Mouse (Mus musculus) lung, adult 2 months (tissue): ENCODE data around the gene Zfp978. TPM values are rescaled to one million over a fixed set of nuclear protein-coding genes. Genes with fewer than 3 reads are reported as not detected.
"Not testable (repeated sequence)": the region's sequence is repeated elsewhere in the genome, so short reads cannot be mapped to it uniquely, and the experiment has no call there.

Experiments
- DNase-seq: peaks from one replicate; pipeline ENCODE4 v3.0.0; 2022
- H3K4me1 ChIP-seq: fragments of 200-500 bp; 2 replicates; pipeline ENCODE4 v1.6.1; 2011; ENCODE audit warnings: low read length; ENCODE audit not compliant: control insufficient read depth, insufficient read depth
- H3K4me3 ChIP-seq: fragments of 200-500 bp; replicated peaks from 2 replicates; pipeline ENCODE3; 2011; ENCODE audit warnings: low read depth, mild to moderate bottlenecking, control low read depth, low read length; ENCODE audit errors: extremely low read depth
- CTCF ChIP-seq: fragments of 200-500 bp; IDR thresholded peaks from 2 replicates; pipeline ENCODE4 v1.5.1; 2011; ENCODE audit warnings: mild to moderate bottlenecking, low read length, control low read depth; ENCODE audit not compliant: insufficient read depth
- POLR2A ChIP-seq: fragments of 200-500 bp; IDR thresholded peaks from 2 replicates; pipeline ENCODE4 v1.6.1; 2011; ENCODE audit warnings: low read depth, mild to moderate bottlenecking, control low read depth, low read length, borderline replicate concordance; ENCODE audit errors: extremely low read depth
- WGBS: fragments of 180-500 bp; shearing (Covaris S2); methylation state at CpG from one replicate; pipeline ENCODE4 v1.1.7; 2018; 5-methylcytosine and 5-hydroxymethylcytosine counted together
- polyA plus RNA-seq: library from polyadenylated mRNA; depleted of rRNA; stranded (reverse); fragments of >200 nt; gene quantifications from 2 replicates; pipeline ENCODE4 v1.2.3, GENCODE M21; 2012; rRNA removed

Zfp978 gene
- not detected in 2 replicates for polyA plus RNA-seq

DNA sequence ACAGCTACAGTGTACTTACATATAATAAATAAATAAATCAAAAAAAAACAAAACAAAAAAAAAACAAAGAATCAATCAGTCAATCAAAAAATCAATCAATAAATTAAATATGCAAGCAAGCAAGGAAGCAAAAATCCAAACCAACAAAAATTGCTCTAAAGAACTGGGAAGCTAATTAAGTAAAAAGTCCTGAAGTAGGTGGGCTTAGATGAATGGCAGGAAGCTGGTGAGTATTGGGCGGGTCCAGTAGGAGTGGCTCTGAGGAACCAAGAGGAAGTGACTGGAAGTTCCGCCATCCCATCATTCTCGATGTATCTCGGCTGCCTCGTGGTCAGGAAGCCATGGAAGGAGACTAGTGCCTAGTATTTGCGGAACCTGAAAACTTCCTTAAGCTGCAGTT lies at the start of gene Zfp978:
TSS of gene Zfp978 (plus strand) at position 301 of the 400 bp plus-strand sequence.
- not testable (repeated sequence) for H3K4me1 ChIP-seq, DNase-seq, H3K4me3 ChIP-seq
- no CpG with 5 or more reads among the region's 6 CpGs for WGBS

DNA sequence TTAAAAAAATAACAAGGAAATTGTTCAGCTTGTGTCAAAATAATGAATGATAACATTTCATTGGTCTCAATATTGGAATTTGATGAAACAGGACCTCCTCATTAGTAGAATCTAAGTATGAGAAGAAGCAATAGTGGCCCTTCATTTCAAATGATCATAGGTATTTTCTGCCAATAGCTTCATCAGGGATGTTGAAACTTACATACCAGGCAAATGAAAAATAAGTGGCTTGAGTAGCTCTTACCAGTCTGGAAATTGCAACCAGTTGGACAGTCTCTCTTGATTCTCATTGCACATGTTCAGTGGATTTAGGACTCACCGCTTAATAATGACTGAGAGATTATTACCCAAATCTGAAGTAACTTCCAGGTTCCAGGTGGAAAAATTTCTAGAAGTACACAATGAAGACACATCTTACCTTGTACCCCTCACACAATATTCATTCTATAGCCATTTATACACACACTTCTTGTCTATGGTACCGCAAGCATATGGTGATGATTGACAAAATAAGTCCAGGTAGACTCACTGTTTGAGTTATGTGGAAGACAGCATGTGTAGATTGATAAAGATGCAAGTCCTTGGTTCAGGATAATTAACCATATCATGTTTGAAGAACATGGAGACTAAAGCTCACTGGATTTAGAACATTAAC lies 25.9 kb upstream of the Zfp978 start:
- DNase-seq = not testable (repeated sequence)

GRCm38 (mm10) chr4:147335691-147336367 lies 25.3 kb upstream of the Zfp978 start:
- DNase-seq, H3K4me1 ChIP-seq: not testable (repeated sequence)
- WGBS = 13% methylated on average over 1 of the region's 1 CpGs

More for the DNA sequence above, 25.9 kb upstream of the Zfp978 start:
- not testable (repeated sequence) for H3K4me1 ChIP-seq, H3K4me3 ChIP-seq
- WGBS = 90% methylated on average over 2 of the region's 2 CpGs

DNA sequence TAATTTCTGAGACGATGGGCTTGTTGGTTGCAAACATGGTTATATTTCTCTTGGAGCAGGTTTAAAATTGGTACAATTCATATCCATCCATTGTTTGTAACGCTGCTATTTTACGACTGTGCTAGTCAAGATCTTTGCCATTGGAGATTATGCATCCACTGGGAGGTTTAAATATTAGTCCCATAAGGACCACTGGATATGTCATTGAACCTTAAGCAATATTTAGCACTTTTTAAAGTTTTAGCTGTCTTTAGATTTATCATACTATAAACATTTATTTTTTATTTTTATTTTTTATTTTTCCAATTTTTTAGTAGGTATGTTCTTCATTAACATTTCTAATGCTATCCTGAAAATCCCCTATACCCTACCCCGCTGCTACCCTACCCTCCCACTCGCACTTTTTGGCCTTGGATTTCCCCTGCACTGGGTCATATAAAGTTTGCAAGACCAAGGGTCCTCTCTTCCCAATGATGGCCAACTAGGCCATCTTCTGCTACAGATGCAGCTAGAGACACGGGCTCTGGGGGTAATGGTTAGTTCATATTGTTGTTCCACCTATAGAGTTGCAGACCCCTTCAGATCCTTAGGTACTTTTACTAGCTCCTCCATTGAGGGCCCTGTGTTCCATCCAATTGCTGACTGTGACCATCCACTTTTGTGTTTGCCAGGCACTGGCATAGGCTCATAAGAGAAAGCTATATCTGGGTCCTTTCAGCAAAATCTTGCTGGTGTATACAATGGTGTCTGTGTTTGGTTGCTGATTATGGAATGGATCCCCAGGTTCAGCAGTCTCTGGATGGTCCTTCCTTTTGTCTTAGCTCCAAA lies 24.5 kb upstream of the Zfp978 start:
- not testable (repeated sequence) for DNase-seq, H3K4me1 ChIP-seq, H3K4me3 ChIP-seq
- WGBS = 62% methylated on average over 6 of the region's 6 CpGs

More at GRCm38 (mm10) chr4:147335691-147336367, 25.3 kb upstream of the Zfp978 start:
- not testable (repeated sequence) for H3K4me3 ChIP-seq

DNA sequence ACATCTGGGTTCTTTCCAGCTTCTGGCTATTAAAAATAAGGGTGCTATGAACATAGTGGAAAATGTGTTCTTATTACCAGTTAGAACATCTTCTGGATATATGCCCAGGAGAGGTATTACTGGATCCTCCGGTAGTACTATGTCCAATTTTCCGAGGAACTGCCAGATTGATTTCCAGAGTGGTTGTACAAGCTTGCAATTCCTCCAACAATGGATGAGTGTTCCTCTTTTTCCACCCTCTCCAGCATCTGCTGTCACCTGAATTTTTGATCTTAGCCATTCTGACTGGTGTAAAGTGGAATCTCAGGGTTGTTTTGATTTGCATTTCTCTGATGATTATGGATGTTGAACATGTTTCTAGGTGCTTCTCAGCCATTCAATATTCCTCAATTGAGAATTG lies 23.6 kb upstream of the Zfp978 start:
- not testable (repeated sequence) for DNase-seq, H3K4me3 ChIP-seq, H3K4me1 ChIP-seq
- 82% methylated on average over 2 of the region's 2 CpGs for WGBS

- Histone ChIP-seq H3K4me3 (no peak overlapping the region), H3K4me1 (no peaks in the 10 kb centered on the region)
- DNase-seq = no peak
- TF ChIP-seq POLR2A (no peak), CTCF (no peak)
- 63% methylated on average over 5 of the region's 5 CpGs for WGBS
Measured at GRCm38 (mm10) chr4:147338032-147338610, 23.0 kb upstream of the Zfp978 start.

GRCm38 (mm10) chr4:147338706-147339105 lies 22.4 kb upstream of the Zfp978 start:
- WGBS = 75% methylated on average over 3 of the region's 3 CpGs
- not testable (repeated sequence) for DNase-seq, H3K4me1 ChIP-seq, H3K4me3 ChIP-seq

DNA sequence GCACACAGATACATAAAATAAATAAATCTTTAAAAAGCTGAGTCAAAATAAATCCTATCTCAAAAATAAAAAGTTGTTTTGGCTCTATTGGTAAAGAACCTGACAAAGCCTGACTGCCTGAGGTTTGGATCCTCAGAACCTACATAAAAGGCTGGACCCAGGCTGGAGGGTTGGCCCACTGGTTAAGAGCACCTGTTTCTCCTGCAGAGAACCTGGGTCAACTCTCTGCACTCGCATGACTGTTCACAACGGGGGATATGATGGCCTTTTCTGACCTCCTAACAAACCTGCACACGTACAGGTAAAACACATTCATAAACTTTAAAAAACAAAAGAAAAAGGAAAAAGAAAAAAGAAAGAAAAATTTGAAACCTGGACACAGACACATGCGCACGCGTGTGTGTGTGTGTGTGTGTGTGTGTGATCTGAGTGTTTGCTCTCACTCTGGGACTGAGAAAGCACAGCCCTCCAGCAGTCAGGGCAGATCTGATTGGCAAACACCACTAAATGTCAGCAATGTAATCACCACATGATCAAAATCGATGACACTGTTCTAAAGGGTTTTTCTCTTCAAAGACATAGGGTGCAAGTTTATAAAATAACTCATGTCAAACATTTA lies 21.4 kb upstream of the Zfp978 start:
- not testable (repeated sequence) for H3K4me3 ChIP-seq, H3K4me1 ChIP-seq, DNase-seq
- WGBS = 65% methylated on average over 7 of the region's 7 CpGs

- not testable (repeated sequence) for DNase-seq, H3K4me1 ChIP-seq, H3K4me3 ChIP-seq
- 55% methylated on average over 3 of the region's 3 CpGs for WGBS
Measured at GRCm38 (mm10) chr4:147340236-147340635, 20.9 kb upstream of the Zfp978 start.

- not testable (repeated sequence) for DNase-seq, H3K4me1 ChIP-seq, H3K4me3 ChIP-seq
- 81% methylated on average over 3 of the region's 3 CpGs for WGBS
Measured at GRCm38 (mm10) chr4:147340876-147341275, 20.2 kb upstream of the Zfp978 start.

DNA sequence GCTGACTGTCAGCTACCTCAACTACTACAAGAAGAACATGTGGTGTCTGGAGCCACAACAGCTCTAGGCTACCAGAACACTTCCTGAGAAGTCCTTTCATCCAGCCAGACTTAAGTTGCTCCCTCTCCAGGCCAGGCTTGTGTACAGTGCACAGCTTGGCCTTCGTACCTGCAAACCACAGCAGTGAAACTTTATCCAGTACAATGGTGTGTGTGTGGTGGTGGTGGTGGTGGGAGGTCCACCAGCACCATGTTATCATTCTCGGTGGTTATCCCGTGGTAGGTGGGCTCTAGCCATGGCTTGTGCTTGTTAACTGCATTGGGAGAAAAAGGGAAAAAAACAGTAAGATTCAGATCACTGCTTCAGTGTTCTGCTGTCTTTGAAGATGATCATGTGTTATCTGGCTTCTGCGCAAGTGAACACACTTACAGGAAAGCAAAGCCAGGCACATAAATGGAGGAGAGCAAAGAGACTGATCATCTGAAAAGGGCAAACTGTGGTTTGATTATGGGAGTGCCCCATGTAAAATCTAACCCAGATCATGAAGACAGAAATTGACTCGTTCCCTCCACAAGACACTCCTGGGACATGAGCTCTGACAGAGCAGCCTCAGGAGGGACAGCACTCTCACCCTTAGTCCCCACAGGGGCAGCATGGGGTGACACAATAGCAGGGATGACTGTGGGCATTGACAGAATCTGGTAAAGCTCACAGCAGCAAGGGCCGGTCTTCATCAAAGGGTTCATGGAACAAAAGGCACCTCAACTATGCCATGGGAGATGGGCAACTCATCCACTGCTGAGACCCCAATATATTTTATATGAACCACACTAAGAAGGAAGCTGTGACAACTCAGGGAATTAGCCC lies 17.8 kb upstream of the Zfp978 start:
- not testable (repeated sequence) for H3K4me1 ChIP-seq, DNase-seq, H3K4me3 ChIP-seq
- WGBS = 67% methylated on average over 6 of the region's 6 CpGs

GRCm38 (mm10) chr4:147345061-147345554 lies 16.0 kb upstream of the Zfp978 start:
- not testable (repeated sequence) for H3K4me3 ChIP-seq, DNase-seq, H3K4me1 ChIP-seq
- 86% methylated on average over 2 of the region's 2 CpGs for WGBS

GRCm38 (mm10) chr4:147346361-147347035 lies 14.6 kb upstream of the Zfp978 start:
- not testable (repeated sequence) for H3K4me3 ChIP-seq, H3K4me1 ChIP-seq, DNase-seq
- 59% methylated on average over 4 of the region's 4 CpGs for WGBS
